Mouse (Mus musculus) kidney, adult 2 months (tissue): Measurements from ENCODE around the gene Rnf114.

Experiments
- CTCF ChIP-seq: fragments of 200-500 bp; conservative IDR thresholded peaks from 2 replicates; pipeline ENCODE4 v1.5.1; 2011; ENCODE audit warnings: low read depth, mild to moderate bottlenecking, control low read depth, low read length, moderate library complexity, mixed read lengths; ENCODE audit not compliant: insufficient read depth, insufficient read length
- POLR2A ChIP-seq: fragments of 200-500 bp; IDR thresholded peaks from one replicate; pipeline ENCODE4 v1.6.1; 2011; ENCODE audit warnings: low read depth, low read length, control low read depth

DNA sequence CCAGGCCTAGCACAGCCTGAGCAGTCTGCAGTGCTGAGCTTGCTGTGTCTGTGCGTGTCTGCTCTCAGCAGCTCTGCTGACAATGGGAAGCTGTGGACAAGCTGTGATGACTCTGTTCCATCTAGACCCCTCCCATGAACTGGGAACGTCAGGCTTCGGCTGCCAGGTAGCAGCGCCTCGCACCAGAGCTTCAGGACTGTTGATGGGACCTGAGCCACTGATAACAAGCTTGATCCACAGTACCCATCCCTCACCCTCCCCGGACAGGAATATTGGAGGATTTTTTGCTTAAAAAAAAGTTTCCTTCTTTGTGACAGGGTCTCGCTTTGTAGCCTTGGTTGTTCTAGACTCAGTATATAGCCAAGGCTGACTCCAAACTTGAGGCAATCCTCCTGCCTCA, 45.2 kb upstream of the Rnf114 start:
- no peak for TF ChIP-seq CTCF
- no peak for TF ChIP-seq POLR2A
